Mouse (Mus musculus) activated CD4-positive, CD25-positive, alpha-beta regulatory T cell, adult 4 months (primary cell): ENCODE measurements around the gene Haus6. TPM values are rescaled to one million over a fixed set of nuclear protein-coding genes. Genes with fewer than 3 reads are reported as not detected.

Experiments
- ATAC-seq: one replicate; pipeline ENCODE4 v1.8.0; 2017
- polyA plus RNA-seq, 2 experiments: library from polyadenylated mRNA; unstranded; fragments of 100-300 nt; shearing (Covaris generic); gene quantifications; one replicate each; pipeline ENCODE4 v1.2.1; 2017

Gene Haus6
- polyA plus RNA-seq, 2 experiments from 2014 or later, result 17.1 to 17.2 TPM

GRCm38 (mm10) chr4:86574939-86575282 lies 36.9 kb downstream of the Haus6 start:
- ATAC-seq, result peak; percentile 4

DNA sequence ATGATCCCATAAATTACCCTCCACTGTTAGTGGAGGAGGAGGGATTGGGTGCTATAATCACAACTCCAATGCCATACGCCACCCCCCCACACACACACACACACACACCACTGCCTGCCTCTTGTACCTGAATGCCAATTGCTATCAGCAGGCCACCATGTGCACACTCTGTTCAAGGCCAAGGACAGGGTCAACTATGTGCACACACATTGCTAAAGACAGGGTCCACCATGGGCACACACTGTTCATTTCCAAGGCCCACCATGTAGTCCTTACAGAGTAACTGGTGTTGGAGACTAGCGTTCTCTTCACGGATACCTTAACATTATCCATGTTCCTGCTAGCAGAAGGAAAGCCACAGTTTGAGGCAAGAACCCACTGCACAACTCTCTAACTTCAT lies 50.8 kb downstream of the Haus6 start:
- ATAC-seq, result no peak

DNA sequence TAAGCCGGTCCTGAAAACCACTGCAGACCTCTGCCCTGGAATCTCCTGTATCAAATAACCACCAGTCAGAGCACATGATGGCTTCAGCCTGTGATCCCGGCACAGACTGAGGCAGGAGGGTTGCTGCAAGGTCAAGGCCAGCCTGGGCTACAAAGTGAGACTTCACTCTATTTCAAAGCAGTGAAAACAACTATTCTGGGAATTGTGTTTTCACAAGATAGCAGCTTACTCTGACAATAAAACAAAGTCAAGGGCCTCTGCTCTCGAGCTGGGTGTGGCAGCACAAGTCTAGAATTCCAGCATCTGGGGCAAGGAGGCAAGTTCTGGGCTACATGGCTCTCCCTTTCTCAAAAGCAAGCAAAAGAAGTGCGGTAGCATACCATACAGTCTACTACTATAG lies 52.8 kb downstream of the Haus6 start:
- ATAC-seq, result no peak

- no peak for ATAC-seq
These were observed 53.6 kb downstream of the Haus6 start, which contains the start of gene Saxo1 for GRCm38 (mm10) chr4:86558228-86558627. Gene Saxo1 (minus strand): TSS chr4:86558328.

DNA sequence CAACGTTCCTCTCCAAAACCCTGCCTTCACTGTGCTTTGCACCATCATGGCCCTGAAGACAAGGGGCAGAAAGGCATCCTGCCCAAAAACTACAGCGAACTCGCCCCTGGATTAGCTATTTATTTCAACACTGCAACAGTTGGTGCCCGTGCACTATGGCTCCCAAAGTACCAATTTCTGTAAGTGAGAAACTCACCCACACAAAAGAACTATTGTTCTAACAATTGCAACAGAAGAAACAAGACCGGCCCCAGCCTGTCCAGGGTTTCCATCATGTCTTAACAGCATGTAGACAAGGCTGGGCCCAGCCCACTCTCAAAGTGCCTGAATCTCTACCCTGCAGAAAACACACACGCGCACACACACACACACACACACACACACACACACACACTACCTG lies 54.5 kb downstream of the Haus6 start:
- ATAC-seq, result no peak

DNA sequence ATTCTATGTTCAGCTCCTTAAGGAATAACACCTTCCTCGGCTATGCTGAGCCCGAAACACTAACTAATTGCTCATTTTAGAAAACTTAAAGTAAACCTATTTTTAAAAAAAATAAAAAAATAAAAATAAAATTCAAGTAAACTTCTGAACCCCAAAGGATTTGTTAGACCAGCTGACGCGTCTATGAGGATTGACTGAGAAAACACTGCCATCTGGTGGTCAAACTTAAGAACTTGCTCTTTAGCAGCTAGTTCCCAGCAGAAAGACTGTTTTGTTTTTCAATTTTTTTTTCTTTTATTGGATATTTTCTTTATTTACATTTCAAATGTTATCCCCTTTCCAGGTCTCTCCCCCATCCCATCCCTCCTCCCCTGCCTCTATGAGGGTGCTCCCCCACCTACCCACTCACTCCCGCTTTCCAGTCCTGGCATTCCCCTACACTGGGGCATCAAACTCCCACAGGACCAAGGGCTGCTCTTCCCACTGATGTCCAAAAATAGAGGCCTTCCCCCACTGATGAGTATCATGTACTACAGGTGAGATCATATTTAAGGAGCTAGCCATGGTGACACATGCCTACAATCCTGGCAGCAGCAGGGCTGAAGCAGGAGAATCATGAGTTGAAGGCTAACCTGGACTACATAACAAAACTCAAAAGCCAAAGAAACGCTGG lies 56.7 kb downstream of the Haus6 start:
- ATAC-seq, result peak; percentile 75

GRCm38 (mm10) chr4:86548332-86548731 lies 63.5 kb downstream of the Haus6 start:
- no peak for ATAC-seq

DNA sequence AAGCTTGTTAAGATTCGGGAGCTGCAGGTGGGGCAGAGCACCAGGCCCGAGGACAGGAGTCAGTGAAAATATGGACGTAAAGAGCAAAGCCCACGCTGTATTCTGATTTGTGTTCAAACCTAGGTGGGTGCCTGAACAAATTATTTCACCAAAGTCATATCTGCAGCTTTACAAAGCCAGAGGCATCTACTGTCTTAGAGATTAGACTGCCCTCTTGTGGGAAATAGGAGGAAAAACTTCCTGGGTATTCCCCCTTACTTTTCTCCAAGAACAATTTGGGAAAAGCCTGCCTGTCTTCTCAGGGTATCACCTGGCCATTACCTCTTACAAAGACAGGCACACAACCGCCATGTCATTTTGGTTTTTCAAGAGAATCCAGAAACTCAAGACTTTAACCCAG lies 66.2 kb downstream of the Haus6 start:
- no peak for ATAC-seq

- ATAC-seq, result no peak
These were observed 67.9 kb downstream of the Haus6 start for GRCm38 (mm10) chr4:86543999-86544398.

GRCm38 (mm10) chr4:86541573-86541972 lies 70.3 kb downstream of the Haus6 start:
- no peak for ATAC-seq

GRCm38 (mm10) chr4:86538936-86539335 lies 72.9 kb downstream of the Haus6 start:
- ATAC-seq, result no peak

DNA sequence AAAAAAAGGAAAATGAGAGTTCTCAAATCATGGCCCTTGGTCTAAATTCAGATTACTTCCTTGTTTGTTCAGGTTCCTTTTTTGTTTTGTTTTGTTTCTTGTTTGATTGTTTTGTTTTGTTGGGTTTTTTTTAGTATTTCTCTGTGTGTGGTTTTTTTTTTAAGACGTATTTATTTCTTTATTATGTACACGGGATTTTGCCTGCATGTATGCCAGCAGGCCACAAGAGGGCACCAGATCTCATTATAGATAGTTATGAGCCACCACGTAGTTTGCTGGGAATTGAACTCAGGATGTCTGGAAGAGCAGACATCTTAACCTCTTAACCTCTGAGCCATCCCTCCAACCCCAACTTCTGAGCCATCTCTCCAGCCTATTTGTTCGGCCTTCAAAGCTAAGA lies 73.9 kb downstream of the Haus6 start:
- peak; percentile 57 for ATAC-seq

DNA sequence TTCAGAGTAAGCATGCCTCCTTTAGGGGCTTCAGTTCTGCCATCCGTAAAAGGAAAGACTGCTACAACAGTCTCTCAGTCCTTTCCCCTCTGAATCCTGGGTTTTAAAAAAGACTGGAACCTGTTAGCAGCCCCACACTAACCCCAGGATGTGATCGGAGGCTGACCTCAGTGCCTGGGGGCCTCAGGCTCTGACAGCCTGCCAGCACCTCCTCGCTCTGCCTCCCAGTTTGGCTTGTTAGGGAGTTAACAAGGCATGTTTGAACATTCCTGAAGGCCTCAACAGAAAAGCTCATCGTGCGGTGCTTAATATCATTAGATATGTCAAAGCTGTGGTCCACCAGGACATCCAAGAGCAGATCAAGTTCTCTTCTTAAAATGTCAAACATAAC lies 77.8 kb downstream of the Haus6 start:
- ATAC-seq, result no peak

GRCm38 (mm10) chr4:86533406-86534090 lies 78.3 kb downstream of the Haus6 start:
- no peak for ATAC-seq

DNA sequence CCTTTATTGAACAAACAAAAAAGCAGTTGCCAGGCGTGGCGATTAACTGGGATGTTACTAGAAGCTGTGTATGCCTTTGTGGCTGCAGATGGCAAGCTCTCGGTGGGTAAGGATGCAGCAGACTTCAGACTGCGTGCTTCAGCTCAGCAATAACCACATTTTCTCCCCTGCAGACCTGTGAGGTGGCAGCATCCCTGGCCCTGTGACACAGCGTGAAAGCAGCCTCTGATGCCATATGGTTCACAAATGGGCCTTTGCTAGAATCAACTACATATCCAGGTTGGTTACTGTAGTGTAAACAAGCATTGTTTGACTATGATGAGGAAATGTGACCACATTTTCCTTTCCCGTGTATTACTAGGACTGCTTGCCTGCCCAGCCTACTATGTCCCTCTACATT lies 82.7 kb downstream of the Haus6 start:
- ATAC-seq, result no peak

Other genes starting within 250 kb of the Haus6 start
- not detected for gene Saxo1, start 53.7 kb downstream of the Haus6 start, polyA plus RNA-seq
- 10 to 100 TPM; 35.9 to 59.0 TPM for gene Rraga, start 36.4 kb downstream of the Haus6 start, polyA plus RNA-seq
- 10 to 100 TPM; 16.2 to 29.6 TPM for gene Plin2, start 58.0 kb upstream of the Haus6 start, polyA plus RNA-seq
- 1 to 10 TPM; 7.5 to 8.0 TPM for gene Dennd4c, start 136.5 kb upstream of the Haus6 start, polyA plus RNA-seq
- 1,000 to 10,000 TPM; 2,810 to 3,158 TPM for gene Rps6, start 245.4 kb upstream of the Haus6 start, polyA plus RNA-seq